Mouse (Mus musculus) lung, adult 2 months (tissue): ENCODE data around the gene Nhp2.

Experiments used
- CTCF ChIP-seq: fragments of 200-500 bp; IDR thresholded peaks from 2 replicates; pipeline ENCODE4 v1.5.1; 2011; ENCODE audit warnings: mild to moderate bottlenecking, low read length, control low read depth; ENCODE audit not compliant: insufficient read depth
- POLR2A ChIP-seq: fragments of 200-500 bp; IDR thresholded peaks from 2 replicates; pipeline ENCODE4 v1.6.1; 2011; ENCODE audit warnings: low read depth, mild to moderate bottlenecking, control low read depth, low read length, borderline replicate concordance; ENCODE audit errors: extremely low read depth

DNA sequence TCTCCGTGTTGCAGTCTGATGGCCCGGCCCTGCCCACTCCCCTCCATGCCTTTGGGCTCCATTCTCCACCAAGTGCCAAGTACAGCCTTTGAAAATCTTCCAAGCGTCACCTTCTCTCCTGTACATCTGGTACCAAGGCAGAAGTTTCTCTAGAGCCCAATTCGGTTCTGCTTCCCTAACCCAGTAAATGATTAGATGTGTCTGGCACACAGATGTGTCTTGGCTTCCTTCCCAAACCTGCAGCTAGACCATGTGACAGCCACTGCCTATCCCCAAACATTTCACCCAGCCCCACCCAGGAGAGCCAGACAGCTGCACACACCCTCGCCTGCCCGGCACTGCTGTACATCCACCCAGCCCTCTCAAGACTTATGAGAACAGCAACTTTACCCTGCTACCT is 39.2 kb downstream of the Nhp2 start:
- TF ChIP-seq POLR2A: no peak
- TF ChIP-seq CTCF: no peak
